Mouse (Mus musculus) inflammation-experienced regulatory T-cells, adult 6 months (primary cell): ENCODE results near the gene Rad51b. TPM values are rescaled to one million over a fixed set of nuclear protein-coding genes. Genes with fewer than 3 reads are reported as not detected.

Experiments
- ATAC-seq: one replicate; pipeline ENCODE4 v1.8.0; 2017
- polyA plus RNA-seq, 3 experiments: library from polyadenylated mRNA; unstranded; fragments of 100-300 nt; shearing (Covaris generic); gene quantifications; one replicate each; pipeline ENCODE4 v1.2.1; 2017

Rad51b gene
- polyA plus RNA-seq, 3 experiments from 2014 or later, result 1.2 to 4.0 (median 3.4) TPM

GRCm38 (mm10) chr12:79780745-79781144 is 483.7 kb downstream of the Rad51b start:
- ATAC-seq, result no peak

DNA sequence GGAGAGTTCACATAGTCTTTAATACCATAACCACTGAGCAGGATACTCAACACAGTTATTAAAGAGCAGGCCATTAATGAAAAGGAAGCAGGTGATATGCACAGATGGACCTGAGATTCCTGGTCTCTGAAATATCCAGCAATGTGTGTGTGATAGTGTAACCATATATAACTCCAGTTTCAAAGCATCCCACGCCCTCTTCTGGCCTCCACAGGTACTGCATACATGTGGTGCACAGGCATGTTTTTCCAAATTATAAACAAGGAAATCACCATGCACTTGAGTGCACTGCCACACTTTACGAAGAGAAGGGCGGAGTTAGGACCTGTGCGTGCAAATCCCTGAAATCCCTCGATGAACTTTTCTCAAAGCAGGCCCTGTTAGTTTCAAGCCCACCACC is 484.7 kb downstream of the Rad51b start:
- no peak for ATAC-seq

DNA sequence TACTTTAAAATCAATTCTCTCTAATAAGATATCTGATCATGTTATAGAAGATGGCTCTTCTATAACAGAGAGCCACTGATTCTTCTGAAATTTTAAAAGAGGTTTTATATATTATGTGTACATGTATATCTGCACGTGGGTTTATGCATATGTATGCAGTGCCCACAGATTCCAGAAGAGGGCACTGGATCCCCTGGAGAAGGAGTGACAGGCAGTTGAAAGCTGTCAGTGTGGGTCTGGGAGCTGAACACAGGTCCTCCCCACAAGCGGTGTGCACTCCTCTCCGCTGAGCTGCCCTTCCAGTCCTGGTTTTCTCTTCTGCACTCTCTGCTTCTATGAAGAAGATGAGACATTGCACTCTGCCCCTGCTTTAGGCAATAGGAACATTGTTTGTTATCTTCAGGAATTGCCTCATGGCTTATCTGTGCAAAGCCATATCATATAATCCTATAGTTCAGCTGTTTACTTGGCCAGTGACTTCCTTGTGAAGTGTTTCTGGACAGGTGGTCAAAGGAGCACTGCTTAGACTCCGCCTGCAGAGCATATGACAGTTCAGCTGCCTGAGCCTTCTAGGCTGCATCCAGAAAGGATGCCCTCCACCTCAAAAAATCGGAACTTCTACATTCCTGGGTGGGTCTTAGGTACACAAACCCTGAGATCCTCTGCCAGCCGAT is 485.5 kb downstream of the Rad51b start:
- ATAC-seq, result no peak

DNA sequence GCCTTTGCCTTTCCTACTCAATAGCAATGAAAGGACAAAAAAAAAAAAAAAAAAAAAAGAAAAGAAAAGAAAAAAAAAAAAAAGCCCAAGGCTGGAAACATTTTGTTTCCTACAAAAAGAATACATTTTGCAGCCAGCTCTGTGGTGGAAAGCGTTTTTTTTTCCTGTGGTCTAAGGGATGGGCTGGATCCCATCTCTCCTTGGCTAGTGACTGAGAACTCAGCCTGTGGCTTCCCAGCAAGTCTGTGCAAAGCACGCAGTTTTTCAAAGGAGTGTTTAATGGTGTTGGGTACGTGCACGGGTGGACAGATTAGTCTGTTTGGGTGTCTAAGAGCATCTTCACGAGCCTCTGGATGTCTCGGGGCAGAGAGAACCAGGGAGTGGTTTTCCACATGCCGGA is 487.1 kb downstream of the Rad51b start:
- no peak for ATAC-seq

- ATAC-seq, result no peak
Observed at GRCm38 (mm10) chr12:79785691-79786090, 488.6 kb downstream of the Rad51b start.

GRCm38 (mm10) chr12:79787538-79787937 is 490.5 kb downstream of the Rad51b start:
- ATAC-seq, result no peak

DNA sequence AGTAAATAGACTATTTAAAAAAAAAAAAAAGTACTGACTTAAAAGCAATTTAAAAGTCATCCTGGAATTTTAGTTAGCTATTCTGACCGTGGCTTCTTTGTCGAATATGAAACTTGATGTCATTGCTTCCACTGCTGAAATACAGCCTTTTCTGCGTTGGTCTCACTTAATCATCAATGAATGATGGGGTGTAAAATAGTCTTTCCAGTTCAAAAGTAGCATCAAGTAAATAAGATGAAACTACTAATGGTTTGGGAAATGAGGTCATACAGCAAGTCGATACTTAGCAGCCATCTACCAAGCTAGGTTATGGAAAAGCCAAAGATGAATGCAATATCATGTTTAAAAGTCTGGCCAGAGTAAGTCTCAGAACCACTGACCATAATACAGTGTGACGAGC is 491.3 kb downstream of the Rad51b start:
- no peak for ATAC-seq

DNA sequence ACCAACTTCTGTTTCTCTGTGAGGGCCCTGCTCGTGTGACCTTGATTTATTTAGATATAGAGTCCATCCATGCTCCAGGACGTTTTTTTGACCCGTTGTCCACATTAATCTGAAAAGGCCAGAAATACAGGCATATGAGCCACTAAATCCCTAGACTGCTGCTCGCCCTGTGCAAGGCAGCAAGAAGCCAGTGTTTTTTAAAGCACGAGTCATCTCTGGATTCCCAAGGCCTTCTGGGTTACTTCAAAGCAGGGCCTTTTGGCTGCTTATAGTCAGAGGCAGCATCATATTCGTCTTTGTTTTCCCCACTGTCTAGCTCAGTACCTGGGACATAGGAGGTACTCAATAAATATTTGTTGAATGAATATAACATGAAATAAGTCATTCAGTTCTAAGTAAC is 492.4 kb downstream of the Rad51b start:
- no peak for ATAC-seq

DNA sequence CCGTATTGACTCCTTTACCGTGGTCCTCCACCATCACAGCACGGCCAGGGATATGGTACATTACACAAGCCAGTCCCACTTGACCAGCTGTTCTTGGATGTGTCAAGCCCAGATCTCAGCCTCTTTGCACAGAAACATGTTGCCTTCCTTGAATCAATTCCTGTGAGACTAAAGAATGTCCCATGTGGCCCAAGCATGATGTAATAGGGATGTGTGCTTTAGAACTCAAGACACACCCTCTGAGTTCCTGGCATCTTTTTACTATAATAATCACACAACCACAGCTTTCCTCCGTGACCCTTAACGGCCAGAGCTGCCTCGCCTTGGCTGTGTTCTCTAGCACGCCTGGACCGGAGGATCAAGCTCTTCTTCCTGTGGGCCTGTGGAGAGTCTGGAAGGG is 496.3 kb downstream of the Rad51b start:
- no peak for ATAC-seq

DNA sequence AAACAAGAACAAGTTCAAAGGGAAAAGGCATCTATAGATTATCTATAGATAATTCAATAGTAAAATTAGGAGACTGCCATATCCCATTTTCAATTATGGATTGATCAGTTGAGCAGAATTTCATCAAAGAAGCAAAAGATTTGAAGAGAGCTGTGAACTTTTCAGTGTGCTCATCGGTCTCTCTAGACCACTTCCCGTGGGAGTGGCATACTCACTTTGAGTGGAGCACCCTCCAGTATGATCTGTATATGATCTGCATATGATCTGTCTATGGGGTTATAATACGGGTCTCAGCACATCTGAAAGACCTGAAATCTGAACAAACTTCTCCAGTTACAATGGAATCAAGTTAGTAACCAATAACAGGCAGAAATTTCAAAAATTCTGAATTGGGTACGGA is 497.7 kb downstream of the Rad51b start:
- peak; percentile 79 for ATAC-seq

DNA sequence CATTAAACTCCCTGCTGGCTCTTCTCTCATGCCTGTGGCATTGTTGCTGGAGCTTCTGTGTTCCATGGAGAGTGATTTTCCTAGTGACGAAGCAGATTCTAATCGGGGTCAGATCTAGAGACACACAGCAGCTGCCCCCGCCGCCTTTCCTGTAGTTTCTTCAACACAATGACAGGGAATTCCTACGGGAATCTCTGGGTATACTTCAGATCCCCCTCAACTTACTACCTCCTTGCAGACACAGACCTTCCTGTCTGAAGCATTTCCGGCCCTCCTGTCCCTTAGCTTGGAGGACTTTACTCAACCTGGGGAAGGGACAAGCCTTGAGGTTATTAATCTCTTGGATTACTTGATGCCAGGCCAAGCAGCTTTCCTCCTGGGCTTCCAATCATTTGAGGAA is 499.2 kb downstream of the Rad51b start:
- no peak for ATAC-seq

GRCm38 (mm10) chr12:79796823-79797821 is 500.0 kb downstream of the Rad51b start:
- ATAC-seq, result peak; percentile 68

DNA sequence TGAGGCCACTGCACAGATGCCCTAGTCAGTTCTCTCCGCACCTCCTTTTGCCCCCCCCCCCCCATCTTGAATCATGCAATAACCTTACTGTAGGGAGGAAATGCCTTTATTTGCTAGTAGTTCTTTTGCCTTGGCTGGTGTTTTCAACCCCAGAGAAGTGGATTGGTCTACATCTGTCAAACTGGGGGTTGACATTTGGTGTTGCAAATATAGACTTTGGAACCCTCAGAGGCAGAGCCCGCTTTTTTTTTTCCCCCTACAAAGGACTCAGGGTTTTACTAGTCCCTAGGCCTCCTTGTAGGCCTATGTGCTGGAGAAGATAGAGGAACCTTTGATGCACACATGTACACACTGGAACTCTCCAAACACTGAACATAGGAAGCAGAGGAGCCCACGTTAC is 501.4 kb downstream of the Rad51b start:
- no peak for ATAC-seq

DNA sequence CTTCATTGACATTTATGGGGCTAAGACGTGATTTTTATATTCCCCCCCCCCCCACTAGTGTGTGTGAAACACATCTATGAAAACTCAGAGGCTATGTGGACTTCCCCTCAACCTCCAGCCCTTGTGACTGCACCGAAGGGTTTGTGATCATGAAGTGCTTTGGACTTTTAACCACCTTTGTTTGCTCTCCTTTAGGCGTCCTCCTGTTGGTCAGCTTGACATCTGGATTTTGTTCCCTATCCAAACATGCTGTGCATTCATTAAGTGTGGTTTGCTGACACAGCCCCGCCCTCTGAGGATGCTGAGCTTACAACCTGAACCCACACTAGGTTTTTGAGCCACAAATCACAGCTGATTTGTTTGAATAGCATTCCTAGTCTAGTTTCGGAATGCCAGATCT is 502.3 kb downstream of the Rad51b start:
- ATAC-seq, result no peak

GRCm38 (mm10) chr12:79803670-79804069 is 506.6 kb downstream of the Rad51b start:
- ATAC-seq, result peak; percentile 48

DNA sequence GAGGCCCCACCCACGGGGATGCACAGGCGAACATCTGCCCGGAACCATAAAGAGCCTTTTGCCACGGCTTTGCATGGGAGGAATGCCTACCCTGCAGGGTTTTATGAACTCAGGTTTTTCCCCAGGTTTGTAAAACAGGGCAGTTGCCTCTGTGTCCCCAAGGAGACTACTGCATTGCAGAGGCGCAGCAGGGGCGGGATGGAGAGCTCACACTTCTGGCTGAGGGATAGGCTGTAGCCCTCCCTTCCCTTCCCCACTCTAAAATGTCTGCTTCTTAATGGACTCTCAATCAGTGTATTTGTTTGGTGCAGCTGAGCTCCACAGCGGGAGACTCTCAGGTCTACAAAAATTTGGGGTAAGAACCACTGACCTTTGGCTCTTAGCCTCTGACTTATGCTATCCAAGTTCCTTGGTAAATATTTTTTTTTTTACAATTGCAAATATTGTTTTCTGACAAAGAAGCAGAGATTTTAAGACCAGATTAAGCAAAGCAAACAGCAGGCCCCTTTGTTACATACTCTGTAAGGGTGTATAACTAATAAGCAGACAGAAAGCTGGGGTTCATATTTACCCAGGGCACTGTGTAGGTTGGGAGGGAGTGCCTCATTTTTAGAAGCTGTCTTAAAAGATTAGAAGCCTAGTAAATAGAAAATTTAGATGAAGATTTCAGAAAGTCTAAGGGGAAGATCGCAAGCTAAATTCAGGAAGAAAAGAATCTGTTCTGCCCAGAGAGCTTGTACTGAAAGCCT is 507.9 kb downstream of the Rad51b start:
- ATAC-seq, result no peak

DNA sequence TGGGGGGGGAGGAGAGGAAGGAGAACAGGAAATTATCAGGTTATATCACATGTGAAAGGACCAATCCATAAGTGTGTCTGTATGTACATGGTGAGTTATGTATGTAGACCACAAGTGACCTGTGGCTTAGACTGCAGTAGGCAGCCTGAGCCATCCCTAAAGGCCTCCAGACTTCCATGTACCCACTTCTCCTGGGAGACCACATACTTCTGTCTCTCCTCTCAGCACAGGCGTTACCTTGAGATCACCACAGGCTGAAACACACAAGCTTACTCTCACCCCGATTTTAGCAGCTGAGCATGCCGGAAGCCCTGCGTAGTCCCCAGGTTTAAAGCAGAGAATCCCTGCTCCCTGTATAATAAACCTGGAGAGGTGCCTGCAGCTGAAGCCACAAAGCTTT is 509.9 kb downstream of the Rad51b start:
- ATAC-seq, result no peak

GRCm38 (mm10) chr12:79807410-79807847 is 510.3 kb downstream of the Rad51b start:
- no peak for ATAC-seq

DNA sequence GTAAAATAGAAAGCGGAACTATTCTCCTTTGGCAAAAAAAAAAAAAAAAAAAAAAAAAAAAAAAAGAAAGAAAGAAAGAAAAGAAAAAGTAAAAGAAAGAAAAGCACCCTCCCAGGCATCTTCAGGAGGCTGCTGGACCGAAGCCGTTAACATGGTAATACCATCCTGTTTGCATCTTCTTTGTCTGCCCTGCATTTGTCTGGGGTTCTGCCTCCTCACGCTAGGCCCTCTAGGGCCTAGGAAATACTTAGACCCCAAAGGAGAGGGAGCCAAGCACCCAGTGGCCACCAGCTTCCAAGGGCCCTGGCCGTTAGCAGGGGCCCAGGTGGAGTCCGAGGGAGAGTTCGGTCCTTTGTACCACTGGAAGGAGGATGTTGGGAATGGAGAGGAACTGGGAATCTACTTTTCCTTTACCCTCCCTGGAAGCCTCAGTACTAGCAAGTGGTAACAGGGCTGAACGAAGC is 510.9 kb downstream of the Rad51b start:
- no peak for ATAC-seq

DNA sequence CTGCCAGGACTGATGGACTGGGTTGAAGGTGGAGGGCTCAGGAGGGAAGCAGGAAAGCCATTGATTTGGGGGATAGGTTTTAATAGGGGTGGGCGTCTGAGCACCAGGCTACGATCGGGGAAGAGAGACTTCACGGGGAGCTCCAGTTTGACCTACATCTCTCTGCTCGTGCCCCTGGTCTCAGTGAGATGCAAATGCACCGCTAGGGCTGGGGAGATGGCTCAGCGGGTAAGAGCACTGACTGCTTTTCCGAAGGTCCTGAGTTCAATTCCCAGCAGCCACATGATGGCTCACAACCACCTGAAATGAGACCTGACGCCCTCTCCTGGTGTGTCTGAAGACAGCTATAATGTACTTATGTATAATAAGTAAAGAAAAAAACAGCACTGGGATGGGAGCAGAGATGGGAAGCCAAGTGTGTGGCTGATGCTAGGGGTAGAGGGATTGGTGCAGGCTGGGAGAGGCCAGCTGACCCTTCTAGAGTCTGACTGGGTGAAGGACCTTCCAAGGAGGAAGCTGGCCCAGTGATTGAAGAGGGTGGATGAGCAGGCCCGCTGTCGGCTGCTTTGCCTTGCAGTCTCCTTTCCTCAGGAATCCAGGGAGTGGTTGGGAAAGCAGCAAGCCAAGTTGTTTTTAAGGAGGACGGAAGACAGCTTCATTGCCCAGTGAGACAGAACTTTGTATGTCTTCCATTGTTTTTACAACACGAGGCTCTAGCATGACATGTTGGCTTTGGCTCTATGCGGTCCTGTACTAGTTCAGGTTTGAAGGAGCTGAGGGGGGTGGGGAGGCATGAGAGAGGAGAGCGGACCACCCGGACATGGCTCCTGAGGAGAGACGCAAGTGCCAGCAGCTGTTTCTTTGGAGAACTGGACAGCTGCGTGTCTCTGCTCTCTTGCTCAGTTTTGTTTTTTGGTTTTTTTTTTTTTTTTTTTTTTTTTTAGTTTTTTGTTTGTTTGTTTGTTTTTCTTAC is 511.6 kb downstream of the Rad51b start:
- ATAC-seq, result no peak

DNA sequence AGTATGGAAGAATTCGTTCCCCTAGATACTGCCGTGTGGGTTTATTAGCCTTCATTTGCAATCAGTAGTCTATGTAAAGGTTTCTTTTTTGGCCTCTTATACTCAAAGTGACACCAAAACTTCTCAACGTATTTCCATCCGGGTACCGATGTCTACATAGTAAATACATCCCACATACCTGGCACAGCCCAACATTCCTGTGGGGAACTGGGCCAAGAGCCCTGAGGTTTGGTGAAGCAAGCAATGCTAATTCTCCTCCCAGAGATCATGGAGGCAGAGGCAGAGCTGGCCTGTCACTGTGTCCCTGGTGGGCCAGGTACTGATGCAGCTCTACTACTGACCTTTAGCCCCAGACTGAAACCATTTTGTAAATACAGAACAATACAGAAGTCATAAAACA is 512.4 kb downstream of the Rad51b start:
- no peak for ATAC-seq

DNA sequence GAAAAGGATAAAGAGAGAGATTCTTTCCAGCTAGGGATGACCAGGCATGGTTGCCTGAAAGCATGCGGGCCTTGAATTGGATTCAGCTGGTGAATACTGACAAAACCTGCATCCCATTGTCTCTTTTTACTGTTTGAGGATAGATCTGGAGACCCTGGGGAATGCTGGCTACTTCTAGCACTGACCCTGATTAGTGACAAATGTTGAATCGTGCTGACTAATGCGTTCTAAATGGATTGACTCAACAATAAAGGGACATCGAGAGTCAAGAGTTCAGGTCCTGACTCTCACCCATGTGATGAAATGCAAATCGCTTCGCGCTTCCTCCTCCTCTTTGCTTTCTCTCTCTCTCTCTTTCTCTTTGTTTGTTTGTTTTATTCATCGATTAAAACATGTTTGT is 515.3 kb downstream of the Rad51b start:
- ATAC-seq, result no peak
